Mouse (Mus musculus) E14TG2a.4 (cell line): Measurements from ENCODE around the gene Pea15a.
A peak's percentile ranks its signal among the peaks of the same experiment; 100 is the strongest.

Source experiments
- H3K27me3 ChIP-seq: 2 replicates; pipeline ENCODE4 v1.6.1; 2014; ENCODE audit warnings: low read length, control low read depth; ENCODE audit not compliant: insufficient read depth
- H3K36me3 ChIP-seq: 2 replicates; pipeline ENCODE4 v1.6.1; 2014; ENCODE audit warnings: low read length, control low read depth; ENCODE audit not compliant: insufficient read depth
- H3K4me1 ChIP-seq: replicated peaks from 2 replicates; pipeline ENCODE4 v1.6.1; 2014; ENCODE audit warnings: low read depth, low read length, control low read depth
- H3K4me3 ChIP-seq: replicated peaks from 2 replicates; pipeline ENCODE4 v1.5.1; 2014; ENCODE audit warnings: mild to moderate bottlenecking, low read length
- H3K9me3 ChIP-seq: 2 replicates; pipeline ENCODE4 v1.6.1; 2014; ENCODE audit warnings: low read length, control low read depth
- CTCF ChIP-seq: conservative IDR thresholded peaks from 2 replicates; pipeline ENCODE4 v1.5.1; 2014; ENCODE audit warnings: low read length
- NANOG ChIP-seq: IDR thresholded peaks from 2 replicates; pipeline ENCODE4 v1.6.1; 2014; ENCODE audit warnings: borderline replicate concordance, low read length, mixed read lengths
- POU5F1 ChIP-seq: IDR thresholded peaks from 2 replicates; pipeline ENCODE4 v1.6.1; 2014; ENCODE audit warnings: low read length, borderline replicate concordance

The Pea15a gene

GRCm38 (mm10) chr1:172155518-172155917, 51.1 kb downstream of the Pea15a start:
- Histone ChIP-seq H3K27me3 (no peaks in the 10 kb centered on the region), H3K4me3 (no peak overlapping the region), H3K36me3 (peaks cover 54% of the 10 kb centered on the region), H3K9me3 (no peaks in the 10 kb centered on the region), H3K4me1 (no peaks in the 10 kb centered on the region; the same call in 1 of the 2 replicates)
- no peak for TF ChIP-seq POU5F1
- TF ChIP-seq CTCF, result no peak
- no peak for TF ChIP-seq NANOG

DNA sequence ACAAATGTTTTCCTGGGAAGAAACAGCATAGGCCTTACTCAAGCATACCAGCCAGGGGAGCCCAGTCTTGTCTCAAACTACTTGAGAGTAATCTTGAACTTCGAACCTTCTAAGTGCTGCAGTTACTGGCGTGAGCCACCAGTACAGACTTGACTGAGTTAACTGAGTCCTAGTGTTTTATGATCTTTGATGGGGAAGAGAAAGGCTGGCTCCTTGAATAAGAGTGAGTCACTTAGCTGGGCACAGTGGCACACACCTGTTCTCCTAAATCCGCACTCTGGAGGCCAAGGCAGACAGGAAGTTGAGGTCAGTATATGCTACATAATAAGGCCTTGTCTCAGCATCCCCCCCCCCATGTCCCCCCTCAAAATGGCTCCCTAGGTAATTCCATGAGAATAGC, 52.1 kb downstream of the Pea15a start:
- Histone ChIP-seq H3K9me3 (no peaks in the 10 kb centered on the region), H3K4me1 (peaks cover 7% of the 10 kb centered on the region), H3K4me3 (no peak overlapping the region), H3K36me3 (peaks cover 62% of the 10 kb centered on the region), H3K27me3 (no peaks in the 10 kb centered on the region)
- TF ChIP-seq CTCF (no peak), NANOG (no peak), POU5F1 (no peak)

- H3K27me3 ChIP-seq, result no peaks in the 10 kb centered on the region
- peaks cover 45% of the 10 kb centered on the region for H3K36me3 ChIP-seq
- H3K4me3 ChIP-seq, result peak overlapping the region; percentile 96
- no peak for TF ChIP-seq POU5F1
- no peak for TF ChIP-seq CTCF
- TF ChIP-seq NANOG, result no peak
- H3K9me3 ChIP-seq, result no peaks in the 10 kb centered on the region
- peaks cover 25% of the 10 kb centered on the region for H3K4me1 ChIP-seq
Observed at GRCm38 (mm10) chr1:172148955-172149815, 57.4 kb downstream of the Pea15a start.

- Histone ChIP-seq H3K36me3 (peaks cover 37% of the 10 kb centered on the region), H3K27me3 (no peaks in the 10 kb centered on the region), H3K9me3 (no peaks in the 10 kb centered on the region), H3K4me3 (peak overlapping the region; percentile 96), H3K4me1 (peaks cover 25% of the 10 kb centered on the region)
- TF ChIP-seq POU5F1, result no peak
- TF ChIP-seq NANOG, result no peak
- no peak for TF ChIP-seq CTCF
Observed at GRCm38 (mm10) chr1:172148279-172148954, 58.2 kb downstream of the Pea15a start.

- H3K9me3 ChIP-seq, result no peaks in the 10 kb centered on the region
- H3K27me3 ChIP-seq, result no peaks in the 10 kb centered on the region
- H3K4me1 ChIP-seq, result peaks cover 25% of the 10 kb centered on the region
- no peak for TF ChIP-seq POU5F1
- TF ChIP-seq CTCF, result no peak
- TF ChIP-seq NANOG, result no peak
- H3K4me3 ChIP-seq, result peak within 1 kb of the TSS; percentile 96
- H3K36me3 ChIP-seq, result peaks cover 31% of the 10 kb centered on the region
Observed at GRCm38 (mm10) chr1:172147835-172148278, 58.7 kb downstream of the Pea15a start, which contains the start of gene Dcaf8. Gene Dcaf8 (plus strand): TSS chr1:172148084.
